Mouse (Mus musculus) heart, adult 8-10 months (tissue): ENCODE data around the gene Paxx. TPM values are rescaled to one million over a fixed set of nuclear protein-coding genes. Genes with fewer than 3 reads are reported as not detected.
"Not testable (repeated sequence)": the region's sequence is repeated elsewhere in the genome, so short reads cannot be mapped to it uniquely, and the experiment has no call there.

ENCODE experiments used
- DNase-seq: peaks from one replicate; pipeline ENCODE4 v3.0.0; 2022; ENCODE audit warnings: low spot score
- total RNA-seq, 4 experiments: library from RNA; stranded (reverse); gene quantifications; 2 replicates each; pipeline ENCODE4 v1.2.4; 2022

The Paxx gene
- total RNA-seq, 4 experiments from 2014 or later = 21.4 to 30.7 (median 23.3) TPM

- no peak for DNase-seq
Observed at GRCm38 (mm10) chr2:25450853-25451647, 9.8 kb downstream of the Paxx start.

- DNase-seq = no peak
Observed at GRCm38 (mm10) chr2:25442682-25443081, 18.2 kb downstream of the Paxx start.

DNA sequence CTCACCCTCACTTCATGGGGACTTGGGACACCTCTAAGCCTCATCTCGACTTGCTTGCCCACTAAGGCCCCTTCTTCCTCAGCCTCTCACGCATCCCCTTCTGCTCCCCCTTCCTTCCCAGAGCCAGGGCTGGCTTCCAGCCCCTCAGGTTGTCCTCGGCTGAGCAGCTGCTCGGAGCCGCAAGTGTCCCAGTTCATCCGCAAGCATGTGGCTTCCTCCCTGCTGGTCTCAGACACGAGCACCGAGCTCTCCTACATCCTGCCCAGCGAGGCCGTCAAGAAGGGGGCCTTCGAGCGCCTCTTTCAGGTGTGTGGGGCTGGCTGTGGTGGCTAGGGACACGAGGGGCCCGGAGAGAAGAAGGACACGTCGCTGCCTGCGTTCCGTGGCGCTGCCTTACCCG lies 19.8 kb downstream of the Paxx start:
- no peak for DNase-seq

DNA sequence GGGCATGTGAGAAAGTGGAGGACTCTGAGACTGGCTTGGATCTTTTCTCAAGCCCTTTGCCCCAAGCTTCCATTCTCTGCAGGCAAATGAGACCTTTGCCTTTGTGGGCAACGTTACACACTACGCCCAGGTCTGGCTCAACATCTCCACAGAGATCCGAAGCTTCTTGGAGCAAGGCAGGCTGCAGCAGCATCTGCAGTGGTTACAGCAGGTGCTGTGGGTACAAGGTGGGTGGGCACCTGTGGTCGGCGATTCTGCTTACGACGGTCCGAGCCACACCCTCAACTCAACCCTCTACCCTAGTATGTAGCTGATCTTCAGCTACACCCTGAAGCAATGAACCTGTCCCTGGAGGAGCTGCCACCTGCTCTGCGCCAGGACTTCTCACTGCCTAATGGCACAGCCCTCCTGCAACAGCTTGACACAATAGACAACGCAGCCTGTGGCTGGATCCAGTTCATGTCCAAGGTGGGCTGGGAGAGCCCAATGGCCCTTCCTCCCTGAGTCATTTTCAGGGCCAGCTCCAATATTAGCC lies 24.5 kb downstream of the Paxx start:
- DNase-seq = no peak

GRCm38 (mm10) chr2:25434292-25434691 lies 26.6 kb downstream of the Paxx start:
- no peak for DNase-seq

DNA sequence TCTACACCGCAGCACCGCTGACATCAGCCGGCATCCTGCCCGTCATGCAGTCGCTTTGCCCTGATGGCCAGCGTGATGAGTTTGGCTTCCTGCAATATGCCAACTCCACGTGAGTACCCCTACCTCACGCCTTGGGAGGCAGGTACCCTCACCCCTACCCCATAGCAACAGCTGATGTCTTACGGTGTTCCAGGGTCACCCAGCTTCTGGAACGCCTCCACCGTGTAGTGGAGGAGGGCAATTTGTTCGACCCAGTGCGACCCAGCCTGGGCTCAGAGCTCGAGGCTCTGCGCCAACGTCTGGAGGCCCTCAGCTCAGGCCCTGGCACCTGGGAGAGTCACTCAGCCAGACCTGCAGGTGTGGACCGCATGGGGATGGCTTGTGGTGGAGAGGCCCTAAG lies 27.8 kb downstream of the Paxx start:
- no peak for DNase-seq

DNA sequence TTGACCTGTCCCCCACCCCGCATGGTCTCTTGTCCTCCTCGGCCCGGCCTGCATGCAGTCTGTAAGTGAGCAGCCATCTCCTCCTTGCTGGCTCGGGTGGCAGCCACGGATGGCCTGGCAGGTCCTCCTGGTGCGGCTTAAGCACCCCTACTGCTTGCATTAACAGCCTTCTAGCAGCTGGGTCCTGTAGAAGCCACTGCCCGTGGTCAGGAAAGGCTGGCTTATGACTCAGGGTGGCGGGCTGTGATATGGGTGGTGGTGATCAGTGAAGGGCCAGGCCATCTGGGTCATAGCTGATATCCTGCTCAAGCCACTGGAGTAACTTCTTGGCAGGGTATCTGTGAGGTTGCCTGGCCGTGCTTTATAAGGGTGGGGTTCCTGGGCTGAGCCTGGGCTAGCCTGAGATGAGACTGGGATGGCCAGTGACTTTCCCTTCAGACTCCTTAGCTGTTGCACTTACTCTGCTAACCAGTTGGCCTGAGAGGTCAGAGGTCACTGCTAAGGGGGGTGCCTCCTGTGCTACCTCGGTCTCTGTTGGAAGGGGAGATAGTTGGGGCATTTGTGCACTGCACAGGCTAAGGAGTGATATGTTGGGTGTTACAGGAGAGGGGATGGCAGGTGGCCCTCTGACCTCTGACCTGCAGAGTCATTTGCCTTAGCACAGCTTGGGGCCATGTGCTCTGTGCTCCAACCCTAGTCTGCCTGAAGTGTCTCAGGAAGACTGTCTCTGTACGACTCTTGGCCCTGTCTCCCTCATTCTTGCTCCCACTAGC lies 28.4 kb downstream of the Paxx start:
- DNase-seq = no peak

DNA sequence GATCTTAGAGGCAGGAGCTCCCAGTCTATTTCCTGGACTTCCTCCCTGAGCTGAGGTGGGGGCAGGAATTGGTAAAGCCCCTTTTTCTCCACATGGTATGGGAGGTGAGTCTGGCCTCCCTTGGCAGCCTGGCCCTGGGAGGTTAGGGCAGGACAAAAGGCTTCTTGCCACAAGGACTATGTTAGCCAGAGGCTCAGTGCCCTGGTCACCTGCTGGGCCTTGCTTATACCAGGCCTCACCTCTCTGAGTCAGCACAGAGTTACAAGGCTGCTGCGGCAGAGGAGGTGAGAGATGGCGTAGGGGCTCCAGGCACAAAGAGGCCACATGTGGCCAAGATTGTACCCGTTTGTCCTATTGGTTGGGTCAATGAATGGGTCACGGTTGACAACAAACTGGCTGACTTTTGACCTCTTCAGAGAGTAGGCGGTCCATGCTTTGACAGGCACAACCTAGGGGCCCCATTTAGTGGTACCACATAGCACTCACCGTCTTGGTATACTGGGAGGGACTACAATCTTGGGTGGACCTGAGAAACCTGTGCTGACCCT lies 29.5 kb downstream of the Paxx start:
- DNase-seq = no peak

GRCm38 (mm10) chr2:25430395-25431233 lies 30.3 kb downstream of the Paxx start:
- no peak for DNase-seq

DNA sequence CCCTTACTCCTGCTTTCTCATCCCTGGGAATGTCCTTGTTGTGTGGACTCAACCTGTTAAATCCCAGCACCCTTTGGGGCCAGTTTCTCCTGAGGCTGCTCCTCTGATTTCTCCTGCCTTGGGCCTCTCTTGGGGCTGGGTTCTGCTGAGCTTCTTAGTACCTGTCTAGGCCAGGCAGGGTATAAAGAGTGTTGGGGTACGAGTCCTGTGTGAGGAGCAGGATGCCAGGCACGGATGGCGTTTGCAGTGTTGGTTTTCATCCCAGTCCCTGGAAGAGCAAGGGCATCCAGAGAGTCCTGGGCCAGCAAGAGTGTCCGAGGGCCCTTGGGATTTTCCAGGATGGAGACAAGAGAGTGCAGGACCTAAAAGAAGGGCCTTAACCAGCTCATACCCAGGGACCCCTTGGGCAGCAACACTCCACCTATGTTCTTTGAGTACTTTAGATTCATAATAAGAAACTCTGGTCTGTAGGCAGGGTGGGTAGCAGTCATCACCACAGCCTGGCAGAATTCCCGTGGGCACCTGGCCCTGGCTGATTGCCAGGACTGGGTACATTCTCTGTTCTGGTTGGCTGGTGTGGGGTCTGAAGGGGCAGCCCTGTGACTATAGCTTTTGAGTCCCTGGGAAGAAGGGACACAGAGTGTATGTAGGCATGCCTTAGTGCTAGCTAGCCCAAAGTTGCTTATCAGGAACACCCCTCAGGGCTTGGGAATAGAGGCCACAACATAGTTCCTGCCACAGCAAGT lies 31.3 kb downstream of the Paxx start:
- DNase-seq = no peak

GRCm38 (mm10) chr2:25428442-25429236 lies 32.3 kb downstream of the Paxx start, which contains the start of gene Abca2:
Gene Abca2, plus strand, starts transcription at chr2:25428703.
- DNase-seq = peak; percentile 84

DNA sequence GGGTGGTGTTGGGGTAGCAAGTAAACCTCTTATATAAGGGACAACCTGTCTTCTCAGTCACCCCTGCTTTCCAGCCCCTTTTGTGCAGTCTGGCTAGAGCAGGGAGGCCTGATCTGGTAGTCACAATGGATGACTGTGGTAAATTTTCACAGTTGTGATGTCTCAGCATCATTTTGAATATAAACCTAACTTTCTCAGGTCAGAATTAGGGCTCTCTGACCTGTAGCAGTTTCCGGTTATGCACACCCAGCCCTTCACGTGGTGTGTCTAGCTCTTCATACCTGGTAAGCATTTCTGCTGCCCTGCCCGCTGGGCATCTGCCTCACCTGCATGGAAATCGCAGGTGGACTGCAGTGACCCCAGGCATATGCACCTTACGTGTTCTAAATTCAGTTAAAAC lies 33.6 kb downstream of the Paxx start:
- no peak for DNase-seq

DNA sequence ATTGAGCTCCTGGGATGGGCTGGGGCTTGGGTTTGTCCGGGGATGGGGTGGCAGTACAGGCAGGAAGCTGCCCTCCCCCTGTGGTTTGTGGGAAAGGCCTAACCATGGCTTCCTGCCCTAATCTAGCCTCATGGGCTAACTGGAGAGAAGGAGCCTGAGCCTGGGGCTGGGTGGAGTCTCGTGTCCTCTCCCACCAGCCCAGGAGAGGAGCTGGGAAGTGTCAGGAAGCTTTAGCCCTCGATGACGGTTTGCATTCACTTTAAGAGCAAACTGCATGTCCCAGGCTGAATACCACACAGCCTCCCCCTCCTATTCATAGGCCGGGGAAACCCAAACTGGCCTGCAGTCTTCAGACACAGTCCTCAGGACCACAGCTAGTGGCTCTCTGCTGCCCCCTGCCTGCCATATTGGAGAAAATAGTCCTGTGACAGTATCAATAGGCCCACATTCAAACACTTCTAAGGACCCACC lies 34.1 kb downstream of the Paxx start:
- DNase-seq = peak; percentile 71

DNA sequence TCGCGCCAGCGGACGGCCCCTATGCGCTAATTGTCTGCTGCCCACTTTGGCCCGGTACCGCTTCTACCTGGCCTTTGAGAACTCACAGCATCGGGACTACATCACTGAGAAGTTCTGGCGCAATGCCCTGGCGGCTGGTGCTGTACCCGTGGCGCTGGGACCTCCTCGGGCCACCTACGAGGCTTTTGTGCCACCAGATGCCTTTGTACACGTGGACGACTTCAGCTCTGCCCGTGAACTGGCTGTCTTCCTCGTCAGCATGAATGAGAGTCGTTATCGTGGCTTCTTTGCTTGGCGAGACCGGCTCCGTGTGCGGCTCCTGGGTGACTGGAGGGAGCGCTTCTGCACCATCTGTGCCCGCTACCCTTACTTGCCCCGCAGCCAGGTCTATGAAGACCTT lies 35.4 kb downstream of the Paxx start:
- DNase-seq = no peak

DNA sequence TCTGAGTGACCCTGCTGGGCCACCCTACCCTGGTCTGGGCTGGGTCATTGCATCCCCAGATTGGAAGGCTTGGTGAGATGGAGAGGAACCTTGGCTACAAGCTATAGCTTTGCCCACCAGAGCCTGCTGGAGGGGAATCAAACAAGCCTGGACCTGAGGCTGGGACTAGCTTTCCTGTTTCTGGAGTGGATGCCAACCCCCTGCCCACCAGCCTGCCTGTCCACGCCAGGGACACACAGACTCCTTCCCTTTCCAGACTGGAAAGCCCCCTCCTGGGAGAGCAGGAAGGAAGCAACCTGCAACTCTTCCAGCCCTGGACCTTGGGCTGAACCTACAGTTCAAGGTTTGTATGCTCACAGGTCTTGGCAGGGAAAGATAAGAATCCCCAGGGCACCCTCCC lies 37.3 kb downstream of the Paxx start:
- no peak for DNase-seq

DNA sequence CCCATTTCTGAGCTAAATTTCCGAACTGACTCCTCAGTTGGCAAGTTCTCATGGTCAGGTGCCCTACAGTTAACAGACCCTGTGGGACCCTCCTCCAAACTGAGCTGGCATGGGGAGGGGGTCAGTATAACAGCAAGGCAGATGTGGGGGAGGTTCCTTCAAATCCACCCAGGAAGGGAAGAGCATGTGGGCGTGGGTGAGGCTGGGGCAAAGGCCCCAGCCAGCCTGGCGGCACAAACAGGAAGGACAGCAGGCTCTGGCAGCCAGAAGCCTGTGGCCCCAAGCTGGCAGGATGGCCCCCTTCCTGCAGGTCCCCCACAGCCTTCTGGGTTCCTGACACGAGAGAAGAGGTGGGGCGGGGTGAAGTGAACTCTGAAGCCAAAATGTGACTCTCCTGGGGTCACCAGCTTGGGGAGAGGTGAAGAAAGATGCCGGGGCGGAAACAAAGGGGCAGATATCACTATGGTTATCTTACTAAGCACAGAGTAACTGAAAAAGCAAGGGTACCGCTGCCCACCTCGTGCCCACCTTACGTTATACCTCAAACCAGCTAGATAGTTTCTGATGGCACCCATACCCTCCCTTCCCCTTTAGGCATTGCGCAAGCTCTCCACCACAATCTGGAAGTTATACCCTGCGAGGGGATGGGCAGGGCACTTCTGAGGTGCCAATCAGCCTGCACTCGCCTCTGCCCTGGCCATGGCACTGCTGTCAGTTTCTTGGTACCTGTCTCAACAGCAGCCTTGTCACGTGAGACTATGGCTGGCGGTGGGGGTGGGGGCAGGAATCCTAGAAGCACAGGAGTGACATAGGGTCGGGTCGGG lies 38.1 kb downstream of the Paxx start, which contains the start of gene Fut7:
Fut7 (plus strand) TSS at position 681 of the 824 bp plus-strand sequence.
- no peak for DNase-seq

DNA sequence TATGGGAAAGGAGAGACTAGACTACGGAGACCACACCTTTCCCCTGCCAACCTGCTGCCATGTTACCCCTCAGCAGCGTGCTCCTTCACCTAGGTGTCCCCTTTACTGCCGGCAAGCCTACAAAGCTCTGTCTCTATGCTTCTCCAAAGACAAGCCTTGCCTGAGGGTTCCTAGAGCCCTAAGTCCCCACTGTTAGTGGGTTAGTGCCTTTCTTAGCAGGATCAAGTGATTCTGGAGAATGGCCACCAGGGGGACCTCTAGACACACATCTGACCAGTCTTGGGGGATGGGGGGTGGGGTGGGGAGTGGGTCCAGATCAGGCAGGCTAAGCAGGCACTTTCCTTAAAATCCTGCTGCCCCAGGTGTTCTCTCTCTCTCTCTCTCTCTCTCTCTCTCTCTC lies 39.0 kb downstream of the Paxx start:
- DNase-seq = no peak

DNA sequence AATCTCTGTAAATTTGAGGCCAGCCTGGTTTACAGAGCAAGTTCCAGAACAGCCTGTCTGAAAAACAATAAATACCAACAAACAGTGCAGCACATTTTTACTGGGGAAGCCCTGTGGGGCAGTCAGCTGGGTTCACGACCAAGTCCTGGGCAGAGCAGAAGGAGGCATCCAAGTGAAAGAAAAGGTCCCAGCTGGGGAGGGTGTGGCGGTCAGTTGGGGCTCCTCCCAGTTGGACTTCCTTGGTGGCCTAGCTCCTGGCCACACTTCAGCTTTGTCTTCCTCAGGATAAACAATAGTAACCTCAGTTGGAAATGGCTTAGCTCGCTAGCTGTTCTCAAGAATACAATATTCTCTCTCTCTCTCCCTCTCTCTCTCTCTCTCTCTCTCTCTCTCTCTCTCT lies 43.5 kb downstream of the Paxx start:
- DNase-seq = no peak

- DNase-seq = not testable (repeated sequence)
Observed at GRCm38 (mm10) chr2:25413436-25413835, 47.5 kb downstream of the Paxx start.
